Mouse (Mus musculus): Measurements from ENCODE around the gene Gm20890. TPM values are rescaled to one million over a fixed set of nuclear protein-coding genes. Genes with fewer than 3 reads are reported as not detected.
"Not testable (repeated sequence)": the region's sequence is repeated elsewhere in the genome, so short reads cannot be mapped to it uniquely, and the experiment has no call there.

The Gm20890 gene
- polyA plus RNA-seq (2015; fragmentation: Nextera tagmentation; extraction: Ambion mirVana) = not detected in 2 replicates

DNA sequence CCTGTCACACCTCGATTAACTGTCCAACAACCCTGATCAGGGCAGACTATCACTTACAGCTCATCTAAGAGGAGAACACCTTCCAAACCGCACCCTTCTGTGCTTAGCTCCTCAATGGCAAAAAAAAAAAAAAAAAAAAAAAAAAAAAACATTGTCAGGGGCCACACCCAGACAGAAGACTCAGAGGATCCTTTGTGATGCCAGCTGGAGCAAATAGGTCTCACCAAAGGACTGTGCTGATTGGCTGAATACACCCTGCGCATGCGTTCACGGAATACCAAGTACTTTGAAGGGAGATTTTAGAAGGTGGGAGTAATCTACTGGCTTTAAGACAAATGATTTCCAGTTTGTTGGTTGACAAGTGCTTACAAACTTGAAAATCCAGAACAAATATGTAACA is at the start of gene Gm20890:
Gm20890 (minus strand) TSS at position 101 of the 400 bp plus-strand sequence.
- H3K4me3 ChIP-seq (ENCODE audit: low read length); H3K9ac ChIP-seq (ENCODE audit: low read depth, low read length); H3K27me3 ChIP-seq (replicated peaks; ENCODE audit: control insufficient read depth, insufficient read depth, low read length); H3K4me2 ChIP-seq (ENCODE audit: low read depth, low read length); H3K4me1 ChIP-seq (ENCODE audit: control insufficient read depth, insufficient read depth, low read length); H3K36me3 ChIP-seq (ENCODE audit: control insufficient read depth, insufficient read depth, low read length); H3K9me3 ChIP-seq (ENCODE audit: control insufficient read depth, low read length); H3K27ac ChIP-seq (ENCODE audit: low read length); ATAC-seq: not testable (repeated sequence)
- WGBS = no CpG with 5 or more reads among the region's 5 CpGs
